Mouse (Mus musculus) kidney, embryonic 14.5 days (tissue): Measurements from ENCODE around the gene Zpbp. TPM values are rescaled to one million over a fixed set of nuclear protein-coding genes. Genes with fewer than 3 reads are reported as not detected.

ENCODE experiments used
- ATAC-seq: fragments of 200-750 bp; cut with Nextera tagmentation; 2 replicates; pipeline ENCODE4 v1.8.0; 2017; ENCODE audit warnings: moderate number of reproducible peaks, mild to moderate bottlenecking, moderate TSS enrichment, moderate library complexity; ENCODE audit not compliant: low FRiP score, low TSS enrichment
- H3K27ac ChIP-seq: fragments of 300-500 bp; sonication (generic); 2 replicates; pipeline ENCODE4 v1.5.1; 2014; ENCODE audit warnings: low read depth, mild to moderate bottlenecking, low read length, moderate library complexity, mixed read lengths
- H3K27me3 ChIP-seq: fragments of 300-500 bp; sonication (generic); 2 replicates; pipeline ENCODE4 v1.6.1; 2014; ENCODE audit warnings: mild to moderate bottlenecking, low read length; ENCODE audit not compliant: control insufficient read depth, insufficient read depth
- H3K36me3 ChIP-seq: fragments of 300-500 bp; sonication (generic); 2 replicates; pipeline ENCODE4 v1.6.1; 2014; ENCODE audit warnings: low read length, mixed read lengths; ENCODE audit not compliant: control insufficient read depth, insufficient read depth
- H3K4me1 ChIP-seq: fragments of 300-500 bp; sonication (generic); 2 replicates; pipeline ENCODE4 v1.6.1; 2014; ENCODE audit warnings: low read length, mixed read lengths; ENCODE audit not compliant: control insufficient read depth, insufficient read depth
- H3K4me2 ChIP-seq: fragments of 300-500 bp; sonication (generic); replicated peaks from 2 replicates; pipeline ENCODE4 v1.6.1; 2014; ENCODE audit warnings: low read depth, mild to moderate bottlenecking, low read length
- H3K4me3 ChIP-seq: fragments of 300-500 bp; sonication (generic); 2 replicates; pipeline ENCODE4 v1.5.1; 2014; ENCODE audit warnings: mild to moderate bottlenecking, low read length
- H3K9ac ChIP-seq: fragments of 300-500 bp; sonication (generic); 2 replicates; pipeline ENCODE4 v1.6.1; 2014; ENCODE audit warnings: low read depth, mild to moderate bottlenecking, low read length, moderate library complexity
- H3K9me3 ChIP-seq: fragments of 300-500 bp; sonication (generic); 2 replicates; pipeline ENCODE4 v1.6.1; 2016; ENCODE audit warnings: low read length; ENCODE audit not compliant: control insufficient read depth
- WGBS: fragments of 180-500 bp; shearing (Covaris S2); extraction: QIAGEN DNeasy Blood & Tissue Kit; methylation state at CpG from one replicate; pipeline ENCODE4 v1.1.7; 2014; 5-methylcytosine and 5-hydroxymethylcytosine counted together
- polyA plus RNA-seq: library from polyadenylated mRNA; unstranded; fragments of >200 nt; fragmentation: Nextera tagmentation; extraction: Ambion mirVana; gene quantifications from 2 replicates; pipeline ENCODE4 v1.2.1, GENCODE M21; 2014

Gene Zpbp
- polyA plus RNA-seq, 1 experiment from 2014 or later = 1.2 TPM

DNA sequence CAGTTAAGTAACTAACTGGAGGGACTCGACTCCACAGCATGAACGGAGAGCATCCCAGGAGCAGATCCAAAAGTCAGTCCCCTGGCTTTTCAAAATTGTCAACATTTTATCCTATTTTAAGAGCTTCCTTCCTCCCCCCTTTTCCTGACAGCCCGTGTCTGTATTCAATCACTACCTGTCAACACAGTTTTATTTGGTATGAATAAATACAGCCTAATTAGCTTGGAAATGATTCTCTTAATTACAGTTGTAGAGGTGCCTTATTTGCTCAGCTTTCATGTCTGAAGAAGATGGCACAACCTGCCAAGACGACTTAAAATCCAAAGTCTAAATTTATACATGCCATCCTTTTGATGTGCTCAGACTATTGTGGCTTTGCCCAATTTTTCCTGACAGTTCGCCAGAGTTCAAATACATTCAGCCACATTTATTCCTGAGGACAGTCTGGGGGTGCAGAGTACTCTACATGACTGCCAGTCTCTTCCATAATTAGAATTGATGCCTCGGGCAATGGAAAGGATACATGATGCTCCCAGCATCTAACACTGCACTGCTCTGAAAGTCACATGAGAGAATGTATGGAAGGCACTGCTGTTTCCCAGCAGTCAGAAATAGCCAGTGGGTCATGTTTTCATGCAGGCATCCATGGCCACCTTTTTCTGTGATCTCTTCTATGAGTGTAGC lies 219.4 kb downstream of the Zpbp start:
- Histone ChIP-seq H3K27ac (no peak overlapping the region), H3K4me2 (no peak overlapping the region), H3K4me1 (no peaks in the 10 kb centered on the region), H3K27me3 (no peaks in the 10 kb centered on the region), H3K9me3 (no peaks in the 10 kb centered on the region), H3K4me3 (no peak overlapping the region), H3K36me3 (no peaks in the 10 kb centered on the region), H3K9ac (no peak overlapping the region)
- ATAC-seq = no peak
- WGBS = 71% methylated on average over 6 of the region's 6 CpGs

DNA sequence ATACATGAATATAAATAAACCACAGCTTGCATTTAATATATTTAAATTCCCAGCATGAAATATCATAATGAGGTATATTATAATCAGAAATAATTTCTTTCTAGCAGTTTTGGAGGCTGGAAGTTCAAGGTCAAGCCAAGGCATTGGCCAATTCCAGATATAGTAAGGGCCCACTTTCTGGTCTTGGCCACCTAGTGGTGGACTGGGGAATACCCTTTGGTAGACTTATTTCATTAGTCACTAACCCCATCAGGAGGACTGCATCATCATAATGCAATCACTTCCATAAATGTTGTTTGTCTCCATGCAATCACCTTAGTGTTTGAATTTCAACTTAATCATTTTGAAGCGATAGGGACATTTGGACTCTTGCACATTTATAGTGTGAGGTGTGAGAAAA lies 222.9 kb downstream of the Zpbp start:
- WGBS = 78% methylated on average over 1 of the region's 1 CpGs
- Histone ChIP-seq H3K27ac (no peak overlapping the region), H3K4me1 (no peaks in the 10 kb centered on the region), H3K4me2 (no peak overlapping the region), H3K9me3 (no peaks in the 10 kb centered on the region), H3K27me3 (no peaks in the 10 kb centered on the region), H3K36me3 (no peaks in the 10 kb centered on the region), H3K4me3 (no peak overlapping the region), H3K9ac (no peak overlapping the region)
- ATAC-seq = no peak

Other genes with a start within 250 kb of the Zpbp start
- 1.8 and 2.7 TPM in 2 replicates for gene Spata48, start 314 bp downstream of the Zpbp start, polyA plus RNA-seq
- not detected in 2 replicates for gene 4930512M02Rik, start 165.4 kb upstream of the Zpbp start, polyA plus RNA-seq
- gene Ikzf1, start 222.6 kb upstream of the Zpbp start, polyA plus RNA-seq = 0.31 and 0.79 TPM in 2 replicates